Mouse (Mus musculus) kidney, adult 9 months (tissue): Measurements from ENCODE around the gene Npr2.

Source experiments
- DNase-seq: peaks from one replicate; pipeline ENCODE4 v3.0.0; 2022

Gene Npr2

DNA sequence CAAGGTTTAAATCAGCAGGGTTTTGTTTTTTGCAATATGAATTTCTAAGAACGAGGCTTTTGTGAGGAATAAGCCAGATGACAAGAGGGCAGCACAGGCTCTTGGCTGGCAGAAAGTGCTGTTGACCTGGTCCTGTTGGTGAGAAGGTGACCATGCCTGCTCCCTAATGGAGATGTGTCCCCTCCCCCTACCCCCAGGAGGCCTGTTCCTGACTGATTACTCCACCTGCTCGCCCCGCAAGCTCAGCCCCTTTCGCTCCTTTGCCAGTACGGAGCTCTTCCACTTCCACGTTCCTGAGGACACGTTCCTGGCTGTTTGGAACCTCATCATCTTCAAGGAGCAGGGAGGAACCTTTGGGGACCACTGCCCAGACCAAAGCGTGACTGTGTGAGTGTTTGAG lies 42.0 kb downstream of the Npr2 start:
- DNase-seq: no peak

DNA sequence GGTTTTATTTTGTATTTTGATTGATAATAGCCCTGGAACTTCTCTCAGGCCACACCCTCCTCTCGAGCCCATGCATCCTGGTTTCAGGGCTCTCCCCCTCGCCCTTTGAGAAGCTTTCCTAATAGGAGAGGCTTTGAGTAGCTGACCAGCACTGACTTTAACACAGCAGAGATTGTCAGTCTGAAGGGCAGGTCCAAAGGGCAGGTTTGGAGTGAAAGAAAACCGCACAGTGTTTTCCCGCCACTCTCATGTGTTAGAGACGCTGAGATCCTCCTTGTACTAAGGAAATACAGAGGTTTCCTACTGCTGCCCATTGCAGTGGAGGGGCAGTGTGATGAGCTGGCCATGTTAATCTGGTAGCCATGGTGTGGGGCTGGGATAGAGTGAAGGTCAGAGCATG lies 43.2 kb downstream of the Npr2 start:
- peak; percentile 57 for DNase-seq

GRCm38 (mm10) chr4:43675608-43676007 lies 43.9 kb downstream of the Npr2 start:
- DNase-seq: no peak

- no peak for DNase-seq
Measured at GRCm38 (mm10) chr4:43678541-43678940, 46.8 kb downstream of the Npr2 start.

DNA sequence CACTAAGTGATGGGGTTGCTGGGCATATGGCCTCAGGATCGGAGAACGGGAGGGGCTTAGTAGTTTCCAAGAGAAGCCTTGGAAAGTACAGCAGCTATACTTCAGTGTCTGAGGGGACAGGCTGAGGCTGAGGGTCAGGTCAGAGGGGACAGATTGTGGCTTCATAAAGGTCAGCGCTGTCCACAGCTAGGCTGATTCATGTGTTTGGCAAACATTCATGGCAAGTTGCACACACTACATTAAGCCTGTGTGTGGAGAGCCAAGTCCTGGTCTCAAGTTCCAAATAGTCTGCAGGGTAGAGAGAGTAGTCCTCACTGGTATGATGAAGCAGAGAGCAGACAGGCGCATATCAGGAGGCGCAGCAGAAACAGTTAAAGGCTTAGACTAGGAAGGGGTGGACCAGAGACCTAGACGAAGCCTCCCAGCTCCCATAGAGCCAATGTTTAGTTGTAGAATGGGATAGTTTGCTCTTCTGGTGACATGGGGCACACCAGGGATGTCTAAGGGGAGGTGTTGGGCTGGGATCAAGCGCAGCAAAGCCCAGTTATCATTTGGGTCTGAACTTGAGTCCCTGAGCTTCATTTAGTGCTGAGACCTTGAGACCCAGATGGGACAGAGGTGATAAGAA lies 47.8 kb downstream of the Npr2 start:
- DNase-seq: peak; percentile 44

- DNase-seq: no peak
Measured at GRCm38 (mm10) chr4:43690021-43690420, 58.3 kb downstream of the Npr2 start.

DNA sequence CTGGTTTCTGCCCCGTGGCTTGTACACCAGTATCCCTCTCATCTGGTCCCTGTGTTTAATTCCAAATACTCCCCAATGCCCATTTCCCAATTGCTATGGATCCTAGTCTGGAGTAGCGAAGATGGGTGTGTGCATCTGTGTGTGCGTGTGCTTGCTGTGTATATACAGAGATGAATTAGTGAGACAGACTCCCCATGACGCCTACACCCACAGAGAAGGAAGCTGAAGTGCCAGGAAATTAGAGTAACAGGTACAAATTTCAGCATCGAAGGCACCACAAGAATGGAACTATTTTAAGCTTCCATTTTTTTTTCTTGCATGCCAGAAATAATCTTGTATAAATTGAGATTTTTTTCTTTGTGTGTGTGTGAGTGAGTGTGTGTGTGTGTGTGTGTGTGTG lies 59.3 kb downstream of the Npr2 start:
- no peak for DNase-seq

- no peak for DNase-seq
Measured at GRCm38 (mm10) chr4:43693806-43694241, 62.1 kb downstream of the Npr2 start.

DNA sequence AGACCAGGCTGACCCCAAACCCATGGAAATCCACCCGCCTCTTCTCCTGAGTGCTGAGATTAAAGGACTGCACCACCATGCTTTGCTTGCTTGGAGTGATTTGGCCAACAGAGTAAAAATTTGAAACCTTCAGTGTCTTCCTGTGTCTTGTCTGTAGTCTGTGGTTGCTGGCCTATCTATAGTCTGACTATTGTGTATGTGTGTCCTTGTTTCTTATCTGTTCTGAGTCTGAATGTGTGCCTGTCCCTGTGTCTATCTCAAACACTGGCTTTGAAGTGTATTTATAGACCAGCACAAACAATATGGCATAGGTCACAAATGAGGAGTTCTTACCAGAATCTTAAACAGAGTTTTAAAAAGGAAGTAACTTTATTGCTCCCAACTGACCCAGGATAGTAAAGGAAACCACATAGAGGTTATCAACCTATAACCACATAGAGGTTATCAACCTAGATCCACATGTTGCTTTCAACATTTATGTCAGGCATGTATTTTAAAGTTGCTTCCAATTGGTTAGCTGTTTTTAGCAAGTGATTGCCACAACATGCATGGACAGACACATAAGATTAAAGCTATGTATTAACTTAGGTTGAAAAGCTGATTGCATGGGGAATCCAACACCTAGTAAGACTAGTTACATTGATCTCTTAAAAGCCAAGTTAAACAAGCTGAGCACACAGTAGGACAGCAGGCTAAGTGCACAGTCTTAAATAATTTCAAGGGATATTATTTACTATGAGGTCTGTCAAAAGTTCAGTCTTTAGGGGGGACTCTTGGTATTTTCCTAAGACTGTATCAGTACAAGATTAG lies 62.9 kb downstream of the Npr2 start:
- no peak for DNase-seq

GRCm38 (mm10) chr4:43695249-43695671 lies 63.5 kb downstream of the Npr2 start:
- DNase-seq: peak; percentile 66

- DNase-seq: no peak
Measured at GRCm38 (mm10) chr4:43696561-43696960, 64.8 kb downstream of the Npr2 start.

- DNase-seq: no peak
Measured at GRCm38 (mm10) chr4:43700707-43701106, 69.0 kb downstream of the Npr2 start, which contains the start of gene Olfr70. TSS of gene Olfr70 (minus strand) at chr4:43700807.
